Mouse (Mus musculus) CH12.LX (cell line): Measurements from ENCODE around the gene Pam. TPM values are rescaled to one million over a fixed set of nuclear protein-coding genes. Genes with fewer than 3 reads are reported as not detected.

Source experiments
- DNase-seq: peaks from one replicate; pipeline ENCODE4 v3.0.0-alpha.2; 2013; ENCODE audit errors: extremely low read depth
- H3K27ac ChIP-seq: 2 replicates; pipeline ENCODE4 v1.5.1; 2012; ENCODE audit warnings: low read depth, mild to moderate bottlenecking, control low read depth, moderate library complexity; ENCODE audit not compliant: insufficient read depth
- H3K27me3 ChIP-seq: replicated peaks from 2 replicates; pipeline ENCODE3; 2012; ENCODE audit warnings: inconsistent platforms
- H3K36me3 ChIP-seq, 2 experiments: replicated peaks in 1 of 2; 2 replicates each; pipeline versions ENCODE3 to v1.6.1; 2012; ENCODE audit warnings: inconsistent platforms in 1 of 2, low read length in 1 of 2, mild to moderate bottlenecking in 1 of 2, mixed read lengths in 1 of 2, moderate library complexity in 1 of 2; ENCODE audit not compliant: control insufficient read depth in 1 of 2, insufficient read depth in 1 of 2
- H3K4me1 ChIP-seq, 2 experiments: 2 replicates each; pipeline ENCODE4 v1.6.1; 2012; ENCODE audit warnings: inconsistent platforms in 1 of 2, moderate library complexity in 1 of 2; ENCODE audit not compliant: insufficient read depth in 2 of 2, control insufficient read depth in 1 of 2
- H3K4me2 ChIP-seq: 2 replicates; pipeline ENCODE4 v1.6.1; 2012; ENCODE audit warnings: low read depth, mild to moderate bottlenecking, control low read depth; ENCODE audit not compliant: poor library complexity, insufficient read depth, severe bottlenecking
- H3K4me3 ChIP-seq, 3 experiments: fragments of 150-350 bp in 1 of 3; sonication (generic) in 1 of 3; replicated peaks in 1 of 3; 2 replicates each; pipeline versions ENCODE3 to v1.5.1; 2011 to 2012; ENCODE audit warnings: low read depth in 2 of 3, low read length in 2 of 3, mild to moderate bottlenecking in 2 of 3, moderate library complexity in 2 of 3, control low read depth in 1 of 3, improper control_type of control experiment in 1 of 3, inconsistent platforms in 1 of 3, mixed read lengths in 1 of 3; ENCODE audit not compliant: poor library complexity in 1 of 3
- H3K79me2 ChIP-seq: replicated peaks from 2 replicates; pipeline ENCODE4 v1.6.1; 2012; ENCODE audit warnings: mild to moderate bottlenecking, moderate library complexity; ENCODE audit not compliant: control insufficient read depth, poor library complexity, insufficient read depth, severe bottlenecking; ENCODE audit errors: extremely low read depth
- H3K9ac ChIP-seq: 2 replicates; pipeline ENCODE4 v1.6.1; 2012; ENCODE audit warnings: low read depth, mild to moderate bottlenecking, control low read depth, moderate library complexity; ENCODE audit not compliant: insufficient read depth
- H3K9me3 ChIP-seq: replicated peaks from 2 replicates; pipeline ENCODE3; 2012; ENCODE audit warnings: low read length, inconsistent platforms, mixed read lengths
- E2F4 ChIP-seq: IDR thresholded peaks from 2 replicates; pipeline ENCODE4 v1.6.1; 2011; ENCODE audit warnings: low read depth, low read length, improper control_type of control experiment; ENCODE audit not compliant: insufficient replicate concordance
- EP300 ChIP-seq: IDR thresholded peaks from 2 replicates; pipeline ENCODE4 v1.6.1; 2011; ENCODE audit warnings: low read length, improper control_type of control experiment
- ETS1 ChIP-seq: conservative IDR thresholded peaks from 2 replicates; pipeline ENCODE4 v1.6.1; 2012; ENCODE audit warnings: low read depth, mild to moderate bottlenecking, inconsistent platforms, low read length, improper control_type of control experiment, moderate library complexity
- GABPA ChIP-seq: IDR thresholded peaks from 2 replicates; pipeline ENCODE4 v1.6.1; 2012; ENCODE audit warnings: low read depth, low read length, improper control_type of control experiment, inconsistent platforms; ENCODE audit not compliant: insufficient replicate concordance
- JUN ChIP-seq: IDR thresholded peaks from 2 replicates; pipeline ENCODE4 v1.6.1; 2011; ENCODE audit warnings: low read depth, mild to moderate bottlenecking, low read length, improper control_type of control experiment, moderate library complexity; ENCODE audit not compliant: insufficient read depth
- KAT2A ChIP-seq: IDR thresholded peaks from 2 replicates; pipeline ENCODE4 v1.6.1; 2012; ENCODE audit warnings: low read length, improper control_type of control experiment, inconsistent platforms; ENCODE audit not compliant: insufficient replicate concordance
- MAFK ChIP-seq: IDR thresholded peaks from 2 replicates; pipeline ENCODE4 v1.6.1; 2011; ENCODE audit warnings: low read length, improper control_type of control experiment; ENCODE audit not compliant: insufficient replicate concordance
- MAX ChIP-seq: IDR thresholded peaks from 2 replicates; pipeline ENCODE4 v1.6.1; 2011; ENCODE audit warnings: low read length, improper control_type of control experiment
- MAZ ChIP-seq: IDR thresholded peaks from 2 replicates; pipeline ENCODE4 v1.6.1; 2012; ENCODE audit warnings: low read depth, mild to moderate bottlenecking, inconsistent platforms, low read length, improper control_type of control experiment, moderate library complexity
- MEF2A ChIP-seq: IDR thresholded peaks from 2 replicates; pipeline ENCODE4 v1.6.1; 2014; ENCODE audit warnings: low read depth, mild to moderate bottlenecking, inconsistent platforms, low read length, improper control_type of control experiment, borderline replicate concordance
- MYC ChIP-seq: IDR thresholded peaks from 2 replicates; pipeline ENCODE4 v1.6.1; 2011; ENCODE audit warnings: low read depth, mild to moderate bottlenecking, improper control_type of control experiment, low read length
- SIN3A ChIP-seq: IDR thresholded peaks from 2 replicates; pipeline ENCODE4 v1.6.1; 2012; ENCODE audit warnings: low read length, improper control_type of control experiment, inconsistent platforms
- TBP ChIP-seq: conservative IDR thresholded peaks from 2 replicates; pipeline ENCODE4 v1.6.1; 2011; ENCODE audit warnings: low read depth, low read length, improper control_type of control experiment
- UBTF ChIP-seq: IDR thresholded peaks from 2 replicates; pipeline ENCODE4 v1.6.1; 2012; ENCODE audit warnings: low read depth, mild to moderate bottlenecking, inconsistent platforms, low read length, improper control_type of control experiment, moderate library complexity
- ZC3H11A ChIP-seq: IDR thresholded peaks from 2 replicates; pipeline ENCODE4 v1.6.1; 2012; ENCODE audit warnings: low read depth, mild to moderate bottlenecking, inconsistent platforms, low read length, improper control_type of control experiment
- ZKSCAN1 ChIP-seq: IDR thresholded peaks from 2 replicates; pipeline ENCODE4 v1.6.1; 2012; ENCODE audit warnings: low read depth, inconsistent platforms, low read length, improper control_type of control experiment, borderline replicate concordance
- ZNF384 ChIP-seq: IDR thresholded peaks from 2 replicates; pipeline ENCODE4 v1.6.1; 2012; ENCODE audit warnings: low read depth, low read length, improper control_type of control experiment, inconsistent platforms
- dilution Hi-C: fragments of 300-500 bp; cut with MboI; formaldehyde crosslinking; loops from 2 replicates; pipeline ENCODE4 v1.14.3; 2020; ENCODE audit warnings: low sequenced_read_pairs; ENCODE audit not compliant: extremely low pct_unique_long_range_greater_than_20kb, extremely low pct_ligation_motif_present
- in situ Hi-C: fragments of 300-500 bp; cut with MboI; formaldehyde crosslinking; loops from 3 replicates; pipeline ENCODE4 v1.14.3; 2019; ENCODE audit warnings: low sequenced_read_pairs, low pct_ligation_motif_present, low pct_unique_long_range_greater_than_20kb, mixed read lengths
- polyA plus RNA-seq: library from polyadenylated mRNA; unstranded; fragments of >175 nt; gene quantifications from 2 replicates; pipeline ENCODE4 v1.2.1, GENCODE M21; 2012; ENCODE audit warnings: low read depth; ENCODE audit not compliant: insufficient read length
- total RNA-seq, 2 experiments: library from RNA; depleted of rRNA; stranded (reverse); fragments of 300-350 nt in 1 of 2; fragments of >200 nt in 1 of 2; gene quantifications; 2 replicates each; pipeline ENCODE4 v1.2.3; 2012 to 2014

Gene Pam
- total and polyA plus RNA-seq, 3 experiments = 0.24 TPM; not detected in 2

DNA sequence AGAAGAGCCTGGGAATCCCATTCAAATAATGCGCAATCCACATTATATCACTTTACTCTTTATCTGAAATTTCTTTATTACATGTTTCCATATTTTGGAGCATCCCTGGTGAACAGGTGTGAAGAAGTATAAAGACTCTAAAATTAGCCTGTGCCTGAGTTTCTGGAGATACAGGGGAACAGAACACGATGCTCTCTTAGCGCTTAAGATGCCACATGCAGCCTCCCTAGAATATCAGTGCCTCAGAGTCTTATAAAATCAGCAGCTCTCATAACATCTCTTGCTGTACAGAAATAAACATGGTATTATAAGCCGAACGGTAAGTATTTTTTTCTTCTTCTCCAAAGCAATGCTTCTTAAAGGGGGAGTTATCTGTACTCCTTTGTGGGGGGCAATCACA is 267.4 kb downstream of the Pam start:
- Histone ChIP-seq H3K4me3 (no peak overlapping the region), H3K27me3 (no peaks in the 10 kb centered on the region), H3K9me3 (no peaks in the 10 kb centered on the region), H3K36me3 (no peaks in the 10 kb centered on the region), H3K4me1 (no peaks in the 10 kb centered on the region), H3K4me2 (no peak overlapping the region), H3K27ac (no peak overlapping the region), H3K79me2 (no peaks in the 10 kb centered on the region), H3K9ac (no peak overlapping the region)
- dilution Hi-C loops = no loop called here
- DNase-seq = no peak
- in situ Hi-C loops = no loop called here
- TF ChIP-seq MAZ = no peak
- no peak for TF ChIP-seq E2F4
- TF ChIP-seq ZKSCAN1 = no peak
- TF ChIP-seq MYC = no peak
- no peak for TF ChIP-seq ZNF384
- no peak for TF ChIP-seq JUN
- no peak for TF ChIP-seq MAFK
- no peak for TF ChIP-seq UBTF
- no peak for TF ChIP-seq MEF2A
- no peak for TF ChIP-seq GABPA
- TF ChIP-seq KAT2A = no peak
- no peak for TF ChIP-seq ZC3H11A
- no peak for TF ChIP-seq ETS1
- TF ChIP-seq SIN3A = no peak
- TF ChIP-seq TBP = no peak
- TF ChIP-seq EP300 = no peak

GRCm38 (mm10) chr1:97827566-97827965 is 267.9 kb downstream of the Pam start:
- Histone ChIP-seq H3K79me2 (no peaks in the 10 kb centered on the region), H3K36me3 (no peaks in the 10 kb centered on the region), H3K4me1 (no peaks in the 10 kb centered on the region), H3K4me3 (no peak overlapping the region), H3K4me2 (no peak overlapping the region), H3K27me3 (no peaks in the 10 kb centered on the region), H3K9ac (no peak overlapping the region), H3K9me3 (no peaks in the 10 kb centered on the region), H3K27ac (no peak overlapping the region)
- in situ Hi-C loops (no loop called here), dilution Hi-C loops (no loop called here)
- DNase-seq = no peak
- no peak for TF ChIP-seq MAX
